ENCODE assay signal across 17 mouse cellular contexts in genomic region chr7:63768398-63769029, GRCm38 (mm10).
DNase-seq lines count a peak whose midpoint lies in the region; ATAC-seq and TF ChIP-seq lines count a peak whose summit lies in the region.
"Had no signal": no experiment of that assay in that cellular context is flagged by ENCODE, and none has a peak within 500 bp of the region (broad histone marks: within the 10 kb centered on the region; RNA-seq: fewer than 3 reads in every experiment).

No protein-coding gene starts in this region.

- 50% methylated on average over 5 of the region's 5 CpGs for WGBS in forebrain, embryonic 13.5 days
- 65% methylated on average over 5 of the region's 5 CpGs for WGBS in forebrain, embryonic 11.5 days
- WGBS in midbrain, embryonic 11.5 days: 46% methylated on average over 5 of the region's 5 CpGs
- 55% methylated on average over 5 of the region's 5 CpGs for WGBS in midbrain, embryonic 10.5 days
- WGBS in hindbrain, embryonic 16.5 days: 38% methylated on average over 5 of the region's 5 CpGs
- 36% methylated on average over 5 of the region's 5 CpGs for WGBS in neural tube, embryonic 15.5 days
- WGBS in thymus, adult 2 months: 68% methylated on average over 5 of the region's 5 CpGs

- 0 out of 2 replicates have a peak, but pooled peaks have one; percentile 55 for ATAC-seq in forebrain, embryonic 13.5 days
- no peak for ATAC-seq in forebrain, embryonic 11.5 days (replicated peaks; ENCODE audit: low FRiP score)
- peak; percentile 79 for ATAC-seq in midbrain, embryonic 11.5 days (ENCODE audit: low FRiP score)
- peak; percentile 88 for ATAC-seq in hindbrain, embryonic 16.5 days
- ATAC-seq in neural tube, embryonic 15.5 days (ENCODE audit: low FRiP score): peak; percentile 69; the same call in 1 of the 2 replicates

- no peak for DNase-seq in forebrain, embryonic 11.5 days (ENCODE audit: low spot score)
- peak; percentile 84 for DNase-seq in midbrain, embryonic 11.5 days (ENCODE audit: low spot score, missing footprints)
- no peak for DNase-seq in midbrain, embryonic 10.5 days (ENCODE audit: low spot score)
- no peak for DNase-seq in lung, postnatal 14 days
- no peak for DNase-seq in thymus, adult 2 months
- DNase-seq: cerebellum, adult 9-10 months; gastrocnemius, adult 2 months; heart, postnatal 36 days; kidney, adult 2 months; thymus, postnatal 36 days had no signal

- no peak overlapping the region for H3K27ac ChIP-seq in forebrain, embryonic 13.5 days
- no peak overlapping the region for H3K27ac ChIP-seq in forebrain, embryonic 11.5 days (ENCODE audit: low read depth, low read length)
- no peak overlapping the region for H3K27ac ChIP-seq in midbrain, embryonic 11.5 days (ENCODE audit: low read depth, low read length)
- no peak overlapping the region; the same call in 1 of the 2 replicates for H3K27ac ChIP-seq in midbrain, embryonic 10.5 days (replicated peaks)
- no peak overlapping the region for H3K27ac ChIP-seq in hindbrain, embryonic 16.5 days (ENCODE audit: low read depth, low read length)
- no peak overlapping the region for H3K27ac ChIP-seq in neural tube, embryonic 15.5 days (replicated peaks)
- H3K27ac ChIP-seq in thymus, adult 2 months (ENCODE audit: control insufficient read depth, insufficient read depth, low read length): no peak overlapping the region
- H3K27ac ChIP-seq: embryonic facial prominence, embryonic 15.5 days; gastrocnemius, adult 2 months; stomach, embryonic 15.5 days had no signal

- H3K4me2 ChIP-seq in forebrain, embryonic 13.5 days: no peak overlapping the region
- H3K4me2 ChIP-seq in forebrain, embryonic 11.5 days (ENCODE audit: low read depth, low read length, severe bottlenecking): no peak overlapping the region
- no peak overlapping the region for H3K4me2 ChIP-seq in midbrain, embryonic 11.5 days
- H3K4me2 ChIP-seq in hindbrain, embryonic 16.5 days (ENCODE audit: low read length): no peak overlapping the region
- no peak overlapping the region for H3K4me2 ChIP-seq in neural tube, embryonic 15.5 days
- H3K4me2 ChIP-seq: embryonic facial prominence, embryonic 15.5 days; stomach, embryonic 15.5 days had no signal

- TF ChIP-seq POLR2A in thymus, adult 2 months (IDR thresholded peaks at IDR 0.05; ENCODE audit: control insufficient read depth, extremely low read depth, insufficient read depth, low read length, poor library complexity): no peak

- 0 out of 2 replicates have a peak, but pooled peaks cover 3% of the 10 kb centered on the region for H3K27me3 ChIP-seq in forebrain, embryonic 13.5 days
- H3K27me3 ChIP-seq in forebrain, embryonic 11.5 days (ENCODE audit: control insufficient read depth, insufficient read depth, low read length): no peaks in the 10 kb centered on the region
- H3K27me3 ChIP-seq in midbrain, embryonic 11.5 days (ENCODE audit: control insufficient read depth, insufficient read depth, low read length): no peaks in the 10 kb centered on the region; the same call in 1 of the 2 replicates
- H3K27me3 ChIP-seq in midbrain, embryonic 10.5 days (ENCODE audit: low read depth, poor library complexity, severe bottlenecking): peaks cover 10% of the 10 kb centered on the region
- no peaks in the 10 kb centered on the region for H3K27me3 ChIP-seq in hindbrain, embryonic 16.5 days (replicated peaks; ENCODE audit: control insufficient read depth, insufficient read depth, low read length)
- no peaks in the 10 kb centered on the region for H3K27me3 ChIP-seq in neural tube, embryonic 15.5 days (replicated peaks)
- H3K27me3 ChIP-seq in thymus, adult 2 months (ENCODE audit: control insufficient read depth, insufficient read depth, low read length): no peaks in the 10 kb centered on the region; the same call in 1 of the 2 replicates
- H3K27me3 ChIP-seq: stomach, embryonic 15.5 days had no signal

- no peak overlapping the region for H3K4me3 ChIP-seq in forebrain, embryonic 13.5 days
- no peak overlapping the region for H3K4me3 ChIP-seq in forebrain, embryonic 11.5 days (ENCODE audit: low read depth, low read length)
- no peak overlapping the region for H3K4me3 ChIP-seq in midbrain, embryonic 11.5 days (ENCODE audit: low read depth, low read length)
- no peak overlapping the region for H3K4me3 ChIP-seq in midbrain, embryonic 10.5 days
- no peak overlapping the region for H3K4me3 ChIP-seq in hindbrain, embryonic 16.5 days (ENCODE audit: low read length)
- H3K4me3 ChIP-seq in neural tube, embryonic 15.5 days (replicated peaks): no peak overlapping the region
- H3K4me3 ChIP-seq in thymus, adult 2 months (ENCODE audit: control insufficient read depth, insufficient read depth, low read length): no peak overlapping the region
- H3K4me3 ChIP-seq: embryonic facial prominence, embryonic 15.5 days; gastrocnemius, adult 2 months; megakaryocyte, embryonic 14.5 days; stomach, embryonic 15.5 days had no signal

- H3K9ac ChIP-seq in forebrain, embryonic 13.5 days: no peak overlapping the region
- no peak overlapping the region for H3K9ac ChIP-seq in forebrain, embryonic 11.5 days (ENCODE audit: low read length)
- no peak overlapping the region for H3K9ac ChIP-seq in midbrain, embryonic 11.5 days (ENCODE audit: low read length)
- H3K9ac ChIP-seq in hindbrain, embryonic 16.5 days (ENCODE audit: low read depth, low read length): no peak overlapping the region
- no peak overlapping the region for H3K9ac ChIP-seq in neural tube, embryonic 15.5 days (replicated peaks)
- H3K9ac ChIP-seq: embryonic facial prominence, embryonic 15.5 days; stomach, embryonic 15.5 days had no signal

- no peaks in the 10 kb centered on the region for H3K4me1 ChIP-seq in forebrain, embryonic 13.5 days
- no peaks in the 10 kb centered on the region for H3K4me1 ChIP-seq in forebrain, embryonic 11.5 days (replicated peaks; ENCODE audit: control insufficient read depth, insufficient read depth, low read length)
- H3K4me1 ChIP-seq in midbrain, embryonic 11.5 days (ENCODE audit: control insufficient read depth, insufficient read depth, low read length): peaks cover 8% of the 10 kb centered on the region
- peaks cover 35% of the 10 kb centered on the region for H3K4me1 ChIP-seq in midbrain, embryonic 10.5 days
- peaks cover 7% of the 10 kb centered on the region for H3K4me1 ChIP-seq in hindbrain, embryonic 16.5 days (ENCODE audit: control insufficient read depth, insufficient read depth, low read depth, low read length)
- peaks cover 8% of the 10 kb centered on the region for H3K4me1 ChIP-seq in neural tube, embryonic 15.5 days
- no peaks in the 10 kb centered on the region for H3K4me1 ChIP-seq in thymus, adult 2 months (replicated peaks; ENCODE audit: control insufficient read depth, insufficient read depth, low read length)
- H3K4me1 ChIP-seq: embryonic facial prominence, embryonic 15.5 days; megakaryocyte, embryonic 14.5 days; stomach, embryonic 15.5 days had no signal

- H3K9me3 ChIP-seq in forebrain, embryonic 13.5 days (replicated peaks): no peaks in the 10 kb centered on the region
- H3K9me3 ChIP-seq in forebrain, embryonic 11.5 days (ENCODE audit: control insufficient read depth, low read length): no peaks in the 10 kb centered on the region
- H3K9me3 ChIP-seq in midbrain, embryonic 11.5 days (ENCODE audit: control insufficient read depth, low read length): no peaks in the 10 kb centered on the region
- no peaks in the 10 kb centered on the region for H3K9me3 ChIP-seq in midbrain, embryonic 10.5 days (replicated peaks)
- H3K9me3 ChIP-seq in hindbrain, embryonic 16.5 days (ENCODE audit: control insufficient read depth, low read length): no peaks in the 10 kb centered on the region
- no peaks in the 10 kb centered on the region for H3K9me3 ChIP-seq in neural tube, embryonic 15.5 days (replicated peaks)
- H3K9me3 ChIP-seq: embryonic facial prominence, embryonic 15.5 days; G1E; megakaryocyte, embryonic 14.5 days; stomach, embryonic 15.5 days had no signal

- TF ChIP-seq CTCF in thymus, adult 2 months (IDR thresholded peaks at IDR 0.05; ENCODE audit: borderline replicate concordance, control insufficient read depth, extremely low read depth, insufficient read depth, low read length, poor library complexity): no peak

- H3K36me3 ChIP-seq in forebrain, embryonic 13.5 days (ENCODE audit: poor library complexity, severe bottlenecking): no peaks in the 10 kb centered on the region
- H3K36me3 ChIP-seq in forebrain, embryonic 11.5 days (ENCODE audit: control insufficient read depth, insufficient read depth, low read length): no peaks in the 10 kb centered on the region
- no peaks in the 10 kb centered on the region for H3K36me3 ChIP-seq in midbrain, embryonic 11.5 days (ENCODE audit: control insufficient read depth, insufficient read depth, low read length)
- no peaks in the 10 kb centered on the region for H3K36me3 ChIP-seq in midbrain, embryonic 10.5 days
- H3K36me3 ChIP-seq in hindbrain, embryonic 16.5 days (ENCODE audit: control insufficient read depth, insufficient read depth, low read length): no peaks in the 10 kb centered on the region
- H3K36me3 ChIP-seq in neural tube, embryonic 15.5 days: no peaks in the 10 kb centered on the region
- H3K36me3 ChIP-seq in thymus, adult 2 months (ENCODE audit: control insufficient read depth, insufficient read depth, low read length): no peaks in the 10 kb centered on the region
- H3K36me3 ChIP-seq: embryonic facial prominence, embryonic 15.5 days; G1E; stomach, embryonic 15.5 days had no signal
